Mouse (Mus musculus): ENCODE measurements around the gene Pnliprp2.

Pnliprp2 gene

DNA sequence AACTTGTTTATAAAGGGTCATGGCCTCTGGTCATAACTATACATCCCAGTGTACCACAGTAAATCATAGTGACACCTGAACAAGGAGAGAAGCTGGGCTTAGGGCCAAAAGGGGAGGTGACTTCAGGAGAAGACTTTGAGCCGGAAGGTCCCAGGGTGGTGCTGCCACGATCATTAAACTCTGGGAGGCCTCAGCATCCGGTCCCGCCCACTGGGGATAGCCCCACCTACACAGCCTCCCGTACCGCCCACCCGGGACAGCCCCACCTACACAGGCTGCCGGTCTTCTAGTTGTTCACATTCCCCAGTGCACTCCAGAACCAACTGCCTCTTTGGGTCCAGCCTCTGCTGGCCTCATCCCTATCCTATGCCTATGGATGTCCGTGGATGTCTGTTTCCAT is at the start of gene Pnliprp2:
Gene Pnliprp2 (plus strand): TSS at position 297 of the 400 bp plus-strand sequence.
- no peak for DNase-seq (ENCODE audit: low read depth, low spot score)

GRCm38 (mm10) chr19:58717925-58718324 is 41.6 kb upstream of the Pnliprp2 start:
- DNase-seq (ENCODE audit: low read depth, low spot score), result no peak

- no peak for DNase-seq (ENCODE audit: low read depth, low spot score)
Measured at GRCm38 (mm10) chr19:58720439-58720838, 39.1 kb upstream of the Pnliprp2 start.

GRCm38 (mm10) chr19:58726551-58726950 is 33.0 kb upstream of the Pnliprp2 start:
- DNase-seq (ENCODE audit: low read depth, low spot score), result no peak

- DNase-seq (ENCODE audit: low read depth, low spot score), result no peak
Measured at GRCm38 (mm10) chr19:58727756-58728155, 31.8 kb upstream of the Pnliprp2 start.

DNA sequence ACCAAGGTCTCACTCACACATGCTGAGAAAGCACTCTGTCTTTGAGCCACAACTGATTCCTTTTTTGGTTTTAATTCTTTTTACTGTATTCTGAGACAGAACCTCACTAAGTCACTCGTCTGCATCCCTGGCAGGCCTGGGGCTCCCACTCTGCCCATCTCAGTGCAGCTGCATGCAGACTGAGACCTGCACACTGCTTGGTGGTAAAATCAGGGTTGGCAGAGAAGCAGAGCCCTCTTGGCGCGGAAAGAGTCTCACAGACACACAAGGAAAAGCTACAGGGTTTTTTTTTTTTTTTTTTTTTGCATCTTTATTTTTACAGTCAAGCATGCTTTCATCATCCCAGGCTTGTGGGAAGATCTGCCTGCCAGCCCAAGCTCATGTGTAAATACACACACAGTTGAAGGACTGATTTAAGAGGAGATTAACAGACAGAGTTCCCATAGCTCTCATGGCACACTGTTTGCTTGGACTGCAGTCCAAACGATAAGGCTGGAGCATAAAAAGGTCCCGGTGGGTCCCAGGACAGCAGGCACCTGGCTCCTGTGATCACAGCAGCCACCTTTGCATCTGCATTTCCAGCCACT is 31.0 kb upstream of the Pnliprp2 start, which contains the start of gene Pnliprp1:
Gene Pnliprp1 (plus strand): TSS at position 443 of the 587 bp plus-strand sequence.
- no peak for DNase-seq (ENCODE audit: low read depth, low spot score)

DNA sequence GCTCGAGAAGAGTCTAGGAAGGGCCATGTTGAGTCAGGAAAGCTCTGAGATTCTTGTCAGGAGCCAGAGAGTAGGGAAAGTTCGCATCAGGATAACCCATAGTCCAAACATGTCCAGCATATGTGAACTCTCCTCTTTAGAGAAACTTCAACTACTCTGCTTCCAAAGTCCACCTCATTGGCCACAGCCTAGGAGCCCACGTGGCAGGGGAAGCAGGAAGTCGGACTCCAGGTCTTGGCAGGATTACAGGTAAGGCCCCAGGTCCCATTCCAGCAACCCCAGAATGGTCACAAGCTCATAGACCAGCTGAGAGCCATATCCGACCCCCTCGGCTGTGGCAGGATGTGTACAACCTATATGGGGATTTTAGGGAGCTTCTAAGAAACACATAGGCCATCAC is 26.3 kb upstream of the Pnliprp2 start:
- DNase-seq (ENCODE audit: low read depth, low spot score), result no peak

DNA sequence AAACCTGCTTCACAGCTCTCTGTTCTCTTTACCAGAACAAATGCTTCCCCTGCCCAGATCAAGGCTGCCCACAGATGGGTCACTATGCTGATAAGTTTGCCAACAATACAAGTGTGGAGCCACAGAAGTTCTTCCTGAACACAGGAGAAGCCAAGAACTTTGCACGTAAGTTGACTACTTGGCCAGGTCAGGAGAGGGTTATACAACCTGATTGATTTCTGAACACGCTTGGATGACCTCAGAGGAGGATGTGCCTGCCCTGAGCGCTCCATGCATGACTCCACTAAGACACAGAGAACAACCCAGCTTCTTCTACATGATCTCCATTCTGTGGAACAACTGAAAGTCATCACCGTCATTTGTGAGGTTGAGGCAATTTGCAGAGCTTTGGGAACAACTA is 21.4 kb upstream of the Pnliprp2 start:
- no peak for DNase-seq (ENCODE audit: low read depth, low spot score)

- no peak for DNase-seq (ENCODE audit: low read depth, low spot score)
Measured at GRCm38 (mm10) chr19:58741036-58741435, 18.5 kb upstream of the Pnliprp2 start.

DNA sequence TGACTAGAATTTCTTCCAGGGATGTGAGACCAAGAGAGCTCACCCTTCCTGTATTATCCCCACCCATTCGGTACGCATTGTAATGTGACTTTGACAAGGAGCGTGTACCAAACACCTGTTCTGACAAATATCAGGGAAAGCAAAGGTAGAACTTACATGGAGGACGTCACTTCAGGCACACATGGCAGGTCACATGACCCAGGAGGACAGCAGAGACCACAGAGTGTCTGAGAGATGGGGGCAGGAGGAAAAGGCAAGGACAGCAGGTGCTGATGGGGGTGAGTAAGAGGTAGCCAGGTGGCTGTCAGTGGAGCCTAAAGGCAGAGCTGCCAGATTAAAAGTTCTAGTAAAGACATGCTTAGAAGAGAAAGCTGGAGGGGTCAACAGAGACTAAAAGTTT is 16.8 kb upstream of the Pnliprp2 start:
- no peak for DNase-seq (ENCODE audit: low read depth, low spot score)

GRCm38 (mm10) chr19:58743736-58744135 is 15.8 kb upstream of the Pnliprp2 start:
- DNase-seq (ENCODE audit: low read depth, low spot score), result no peak

GRCm38 (mm10) chr19:58747498-58748000 is 12.0 kb upstream of the Pnliprp2 start:
- DNase-seq (ENCODE audit: low read depth, low spot score), result no peak

DNA sequence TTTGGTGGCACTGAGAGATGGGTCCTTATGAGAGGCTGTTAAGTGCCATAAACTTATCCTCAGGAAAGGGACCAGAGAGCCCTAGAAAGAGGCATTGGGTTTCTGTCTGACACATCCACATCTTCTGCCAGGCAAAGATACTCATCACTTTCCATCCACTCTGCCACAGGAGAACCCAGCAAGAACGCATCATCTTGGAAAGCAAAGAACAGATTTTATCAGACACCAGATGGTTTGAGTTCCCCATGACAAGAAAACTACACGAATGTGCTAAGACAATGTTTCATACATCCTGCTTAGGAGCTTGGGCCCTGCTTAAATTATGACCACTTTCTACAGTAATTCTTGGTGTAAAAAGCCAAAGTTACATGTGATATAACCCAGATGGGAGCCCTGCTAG is 8.7 kb upstream of the Pnliprp2 start:
- DNase-seq (ENCODE audit: low read depth, low spot score), result no peak

DNA sequence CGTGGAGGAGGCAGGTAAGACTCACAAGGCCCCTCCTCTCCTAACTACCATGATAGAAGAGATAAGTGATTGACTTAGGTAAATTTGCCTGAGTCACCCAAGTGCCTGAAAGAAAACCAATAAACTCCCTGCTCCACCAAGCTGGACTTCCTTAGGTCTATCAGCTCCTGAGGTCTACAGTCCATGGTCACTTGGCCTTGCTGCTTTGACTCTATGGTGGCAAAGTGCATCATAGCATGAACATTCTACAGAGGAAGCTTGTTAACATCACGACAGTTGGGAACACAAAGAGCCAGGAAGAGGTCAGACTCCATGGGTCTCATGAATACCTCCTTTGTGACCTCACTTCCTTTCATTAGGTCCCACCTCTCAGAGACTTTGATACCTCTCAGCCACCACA is 8.0 kb upstream of the Pnliprp2 start:
- DNase-seq (ENCODE audit: low read depth, low spot score), result no peak

DNA sequence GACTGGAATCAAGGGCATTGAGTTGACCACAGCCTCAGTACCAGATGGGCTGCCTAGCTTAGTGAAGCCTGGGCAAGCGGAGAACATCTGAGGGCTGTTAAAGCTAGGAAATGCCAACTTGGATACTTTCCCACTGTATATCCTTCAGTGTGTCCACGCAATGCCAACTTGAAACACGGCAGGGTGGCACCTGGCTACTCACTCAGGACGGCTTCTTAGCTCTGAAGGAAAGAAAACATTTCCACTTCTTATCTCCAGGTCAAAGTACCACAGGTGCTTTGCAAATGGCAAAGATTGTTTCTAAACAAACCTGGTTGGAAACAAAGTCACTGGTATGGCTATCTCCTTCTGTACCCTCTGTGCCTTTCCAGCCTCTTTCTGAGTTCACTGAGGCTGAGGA is 648 bp upstream of the Pnliprp2 start:
- no peak for DNase-seq (ENCODE audit: low read depth, low spot score)

- no peak for DNase-seq (ENCODE audit: low read depth, low spot score)
Measured at GRCm38 (mm10) chr19:58762316-58762715, 2.8 kb downstream of the Pnliprp2 start.

GRCm38 (mm10) chr19:58762848-58763541 is 3.5 kb downstream of the Pnliprp2 start:
- no peak for DNase-seq (ENCODE audit: low read depth, low spot score)

DNA sequence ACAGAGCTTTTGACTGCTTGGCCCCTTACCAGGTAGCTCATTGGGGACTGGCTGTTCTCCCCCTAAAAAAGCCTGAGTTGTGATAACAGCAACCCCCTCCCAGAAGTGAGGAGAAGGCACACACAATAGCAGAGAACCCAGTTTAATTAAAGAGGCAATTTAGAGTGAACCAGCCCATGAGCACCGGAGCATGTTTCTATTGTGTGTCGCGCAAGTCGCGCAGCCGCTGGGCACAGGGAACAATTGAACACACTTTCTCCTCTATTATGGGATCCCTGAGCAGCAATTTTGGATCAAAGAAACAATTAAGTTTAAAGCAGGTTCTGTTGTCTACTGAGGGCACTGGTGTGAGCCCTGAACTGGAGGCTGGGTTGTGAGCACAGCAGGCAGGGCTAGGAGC is 7.8 kb downstream of the Pnliprp2 start:
- DNase-seq (ENCODE audit: low read depth, low spot score), result no peak

GRCm38 (mm10) chr19:58776461-58776860 is 16.9 kb downstream of the Pnliprp2 start:
- no peak for DNase-seq (ENCODE audit: low read depth, low spot score)

GRCm38 (mm10) chr19:58781566-58781965 is 22.0 kb downstream of the Pnliprp2 start:
- DNase-seq (ENCODE audit: low read depth, low spot score), result no peak

DNA sequence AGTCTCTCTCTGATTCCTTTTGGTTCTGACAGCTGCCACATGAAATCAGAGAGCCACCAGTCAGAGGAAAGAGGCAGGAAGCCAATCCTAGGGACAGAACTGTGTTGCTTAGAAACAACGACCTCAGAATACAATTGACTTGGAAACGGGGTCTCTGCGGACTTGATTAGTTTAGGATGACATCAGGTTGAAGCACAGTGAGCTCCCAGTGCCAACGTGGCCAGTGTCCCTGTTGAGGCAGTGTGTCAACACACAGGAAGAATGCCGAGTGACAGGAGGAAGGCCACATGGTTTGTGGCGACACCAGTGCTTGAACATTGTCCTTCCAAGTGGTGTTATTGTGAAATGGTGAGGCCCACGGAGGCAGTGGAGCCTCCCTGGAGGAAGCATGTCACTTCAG is 24.4 kb downstream of the Pnliprp2 start:
- no peak for DNase-seq (ENCODE audit: low read depth, low spot score)

DNA sequence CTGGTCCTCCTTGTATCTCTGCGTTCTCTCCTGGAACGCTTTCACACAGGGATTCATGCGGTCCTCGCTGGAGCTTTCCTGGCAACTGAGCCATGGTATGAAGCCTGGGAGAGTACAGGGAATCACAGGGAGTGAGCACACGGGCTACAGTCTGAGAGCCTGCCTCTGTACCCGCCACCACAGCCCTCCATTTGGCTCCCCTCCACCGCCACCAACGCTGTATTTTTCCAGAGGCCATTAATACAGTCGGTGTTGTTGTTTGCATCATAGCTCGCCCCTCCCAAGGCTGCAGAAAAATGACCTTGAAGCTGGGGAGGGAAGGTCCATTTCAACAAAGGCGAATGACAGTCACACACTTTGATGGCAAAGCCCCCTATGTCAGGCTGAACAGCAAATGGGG is 29.7 kb downstream of the Pnliprp2 start:
- no peak for DNase-seq (ENCODE audit: low read depth, low spot score)

- no peak for DNase-seq (ENCODE audit: low read depth, low spot score)
Measured at GRCm38 (mm10) chr19:58794284-58794683, 34.8 kb downstream of the Pnliprp2 start, which contains the start of gene 1700019N19Rik. 1700019N19Rik (minus strand) TSS chr19:58794461.

Data from CD4-positive, CD25-positive, alpha-beta regulatory T cell, adult 2 months (primary cell).